Mouse (Mus musculus) hindbrain, embryonic 16.5 days (tissue): ENCODE measurements around the gene Atp5c1. TPM values are rescaled to one million over a fixed set of nuclear protein-coding genes. Genes with fewer than 3 reads are reported as not detected.
A peak's percentile ranks its signal among the peaks of the same experiment; 100 is the strongest.

ENCODE experiments used
- ATAC-seq: fragments of 200-750 bp; cut with Nextera tagmentation; 2 replicates; pipeline ENCODE4 v1.8.0; 2017; ENCODE audit warnings: moderate TSS enrichment, moderate library complexity
- H3K27ac ChIP-seq: fragments of 300-500 bp; sonication (generic); 2 replicates; pipeline ENCODE4 v1.5.1; 2014; ENCODE audit warnings: low read depth, mild to moderate bottlenecking, control low read depth, low read length, moderate library complexity
- H3K27me3 ChIP-seq: fragments of 300-500 bp; sonication (generic); replicated peaks from 2 replicates; pipeline ENCODE4 v1.6.1; 2014; ENCODE audit warnings: low read length; ENCODE audit not compliant: control insufficient read depth, insufficient read depth
- H3K36me3 ChIP-seq: fragments of 300-500 bp; sonication (generic); 2 replicates; pipeline ENCODE4 v1.6.1; 2014; ENCODE audit warnings: mild to moderate bottlenecking, low read length, moderate library complexity, mixed read lengths; ENCODE audit not compliant: control insufficient read depth, insufficient read depth
- H3K4me1 ChIP-seq: fragments of 300-500 bp; sonication (generic); 2 replicates; pipeline ENCODE4 v1.6.1; 2014; ENCODE audit warnings: low read depth, low read length; ENCODE audit not compliant: control insufficient read depth, insufficient read depth
- H3K4me2 ChIP-seq: fragments of 300-500 bp; sonication (generic); 2 replicates; pipeline ENCODE4 v1.6.1; 2014; ENCODE audit warnings: mild to moderate bottlenecking, low read length, control low read depth, moderate library complexity
- H3K4me3 ChIP-seq: fragments of 300-500 bp; sonication (generic); 2 replicates; pipeline ENCODE4 v1.5.1; 2014; ENCODE audit warnings: mild to moderate bottlenecking, low read length, control low read depth, moderate library complexity
- H3K9ac ChIP-seq: fragments of 300-500 bp; sonication (generic); 2 replicates; pipeline ENCODE4 v1.6.1; 2014; ENCODE audit warnings: low read depth, mild to moderate bottlenecking, control low read depth, low read length, moderate library complexity
- H3K9me3 ChIP-seq: fragments of 300-500 bp; sonication (generic); 2 replicates; pipeline ENCODE4 v1.6.1; 2014; ENCODE audit warnings: mild to moderate bottlenecking, low read length, moderate library complexity; ENCODE audit not compliant: control insufficient read depth
- WGBS: fragments of 180-500 bp; shearing (Covaris S2); extraction: QIAGEN DNeasy Blood & Tissue Kit; methylation state at CpG from one replicate; pipeline ENCODE4 v1.1.7; 2014; 5-methylcytosine and 5-hydroxymethylcytosine counted together
- polyA plus RNA-seq: library from polyadenylated mRNA; unstranded; fragments of >200 nt; fragmentation: Nextera tagmentation; extraction: Ambion mirVana; gene quantifications from 2 replicates; pipeline ENCODE4 v1.2.1, GENCODE M21; 2015

The Atp5c1 gene
- polyA plus RNA-seq, 1 experiment from 2014 or later: 656 TPM

DNA sequence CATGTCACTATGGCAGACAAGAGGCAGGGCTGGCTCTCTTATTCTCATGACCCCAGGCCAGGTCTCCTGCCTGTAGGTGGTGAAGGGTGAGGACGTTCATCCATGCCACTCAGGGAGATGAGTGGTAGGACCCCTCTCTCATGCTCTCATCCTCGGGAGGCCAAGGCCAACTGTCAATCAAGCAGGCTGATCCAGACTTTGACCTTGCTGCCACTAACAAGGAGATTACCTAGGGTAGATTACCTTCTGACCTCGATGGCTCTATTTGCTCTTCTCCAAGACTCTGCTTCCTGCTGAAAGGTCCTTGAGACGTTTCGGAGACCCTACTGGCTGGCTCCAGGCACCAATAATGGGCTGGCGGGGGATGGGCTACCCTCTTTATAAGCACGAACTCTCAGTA lies 5.8 kb downstream of the Atp5c1 start:
- no peaks in the 10 kb centered on the region for H3K36me3 ChIP-seq
- H3K4me3 ChIP-seq: no peak overlapping the region
- ATAC-seq: no peak
- H3K9me3 ChIP-seq: no peaks in the 10 kb centered on the region
- peaks cover 22% of the 10 kb centered on the region for H3K4me1 ChIP-seq
- H3K27ac ChIP-seq: no peak overlapping the region
- H3K9ac ChIP-seq: no peak overlapping the region
- 83% methylated on average over 7 of the region's 7 CpGs for whole genome bisulfite sequencing
- no peak overlapping the region for H3K4me2 ChIP-seq
- no peaks in the 10 kb centered on the region for H3K27me3 ChIP-seq

GRCm38 (mm10) chr2:10071751-10072150 lies 8.6 kb downstream of the Atp5c1 start:
- H3K4me1 ChIP-seq: peaks cover 2% of the 10 kb centered on the region; the same call in 1 of the 2 replicates
- no peak overlapping the region for H3K4me2 ChIP-seq
- H3K9me3 ChIP-seq: no peaks in the 10 kb centered on the region
- ATAC-seq: no peak
- H3K4me3 ChIP-seq: no peak overlapping the region
- H3K36me3 ChIP-seq: peaks cover 11% of the 10 kb centered on the region
- H3K27me3 ChIP-seq: no peaks in the 10 kb centered on the region
- H3K9ac ChIP-seq: no peak overlapping the region
- no peak overlapping the region for H3K27ac ChIP-seq
- 93% methylated on average over 7 of the region's 7 CpGs for WGBS

DNA sequence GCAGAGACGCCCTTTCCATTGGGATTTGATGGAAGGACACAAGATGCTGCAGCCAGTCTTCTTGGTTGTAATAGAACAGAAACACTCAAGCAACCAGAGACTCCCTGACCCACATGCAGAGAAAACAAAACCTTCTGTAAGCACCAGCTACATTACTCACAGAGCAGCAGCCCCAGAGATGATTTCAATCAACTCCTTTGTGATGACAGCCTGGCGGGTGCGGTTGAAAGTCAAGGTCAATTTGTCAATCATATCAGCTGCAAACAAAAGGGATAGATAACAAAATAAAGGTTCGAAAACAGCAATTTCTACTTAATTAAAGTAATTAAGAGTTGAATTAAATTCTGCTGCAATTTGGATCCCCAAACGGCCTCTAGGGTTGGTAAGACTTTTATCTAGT lies 21.5 kb downstream of the Atp5c1 start:
- H3K9ac ChIP-seq: no peak overlapping the region
- no peaks in the 10 kb centered on the region for H3K4me1 ChIP-seq
- H3K36me3 ChIP-seq: peaks cover 46% of the 10 kb centered on the region
- H3K9me3 ChIP-seq: no peaks in the 10 kb centered on the region
- H3K27me3 ChIP-seq: no peaks in the 10 kb centered on the region
- H3K4me3 ChIP-seq: no peak overlapping the region
- 85% methylated on average over 5 of the region's 5 CpGs for WGBS
- no peak overlapping the region for H3K4me2 ChIP-seq
- H3K27ac ChIP-seq: no peak overlapping the region
- ATAC-seq: no peak

DNA sequence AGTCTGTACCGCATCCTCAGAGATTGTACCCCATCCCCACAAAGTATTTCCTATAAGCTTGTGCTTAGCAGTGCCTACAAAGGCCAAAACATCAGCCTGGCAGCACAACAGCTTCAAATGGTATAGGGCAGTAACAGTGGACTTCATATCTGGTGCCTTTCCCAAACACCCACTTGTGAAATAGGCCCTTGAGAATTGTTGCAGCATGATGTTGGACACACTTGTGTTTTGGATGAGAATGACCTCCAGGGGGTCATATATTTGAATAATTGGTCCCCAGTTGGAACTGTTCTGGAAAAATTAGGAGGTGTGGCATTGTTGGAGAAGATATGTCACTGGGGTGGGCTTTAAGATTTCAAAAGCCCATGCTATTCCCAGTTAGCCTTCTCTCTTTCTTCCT lies 28.3 kb downstream of the Atp5c1 start:
- peaks cover 11% of the 10 kb centered on the region for H3K4me1 ChIP-seq
- whole genome bisulfite sequencing: 88% methylated on average over 1 of the region's 1 CpGs
- no peak overlapping the region for H3K27ac ChIP-seq
- H3K4me2 ChIP-seq: no peak overlapping the region
- no peak overlapping the region for H3K9ac ChIP-seq
- no peaks in the 10 kb centered on the region for H3K9me3 ChIP-seq
- no peak for ATAC-seq
- no peaks in the 10 kb centered on the region for H3K27me3 ChIP-seq
- no peak overlapping the region for H3K4me3 ChIP-seq
- H3K36me3 ChIP-seq: peaks cover 19% of the 10 kb centered on the region

DNA sequence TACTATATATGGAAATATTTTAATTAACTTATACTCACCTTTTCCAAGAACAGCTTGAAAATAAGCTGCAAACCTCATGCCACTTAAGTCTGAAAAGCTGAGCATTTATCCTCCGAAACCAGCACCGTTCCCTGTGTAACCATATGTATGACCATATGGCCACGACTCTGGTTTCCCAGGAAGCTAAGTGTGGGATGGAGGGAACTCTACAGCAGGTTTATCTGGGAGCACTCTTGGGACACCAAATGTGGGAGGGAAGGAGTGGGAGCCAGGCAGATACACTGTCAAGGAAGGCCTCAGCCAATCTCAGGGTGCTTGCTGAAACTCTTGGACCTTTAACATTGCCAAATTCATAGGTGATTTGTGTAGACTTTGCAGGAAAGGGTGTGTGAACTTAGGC lies 29.4 kb downstream of the Atp5c1 start:
- ATAC-seq: no peak
- 96% methylated on average over 3 of the region's 3 CpGs for WGBS

GRCm38 (mm10) chr2:10049456-10049855 lies 30.9 kb downstream of the Atp5c1 start:
- Histone ChIP-seq H3K9me3 (no peaks in the 10 kb centered on the region), H3K4me2 (peak overlapping the region; percentile 75), H3K4me1 (peaks cover 11% of the 10 kb centered on the region), H3K27ac (no peak overlapping the region), H3K4me3 (peak overlapping the region; percentile 95), H3K36me3 (no peaks in the 10 kb centered on the region), H3K27me3 (no peaks in the 10 kb centered on the region), H3K9ac (peak overlapping the region; percentile 23; the same call in 1 of the 2 replicates)
- 11% methylated on average over 10 of the region's 10 CpGs for WGBS
- ATAC-seq: no peak

More for the DNA sequence above, 29.4 kb downstream of the Atp5c1 start:
- H3K4me2 ChIP-seq: no peak overlapping the region
- H3K27me3 ChIP-seq: no peaks in the 10 kb centered on the region
- H3K4me3 ChIP-seq: no peak overlapping the region
- peaks cover 13% of the 10 kb centered on the region for H3K36me3 ChIP-seq
- H3K9me3 ChIP-seq: no peaks in the 10 kb centered on the region
- H3K9ac ChIP-seq: no peak overlapping the region
- peaks cover 11% of the 10 kb centered on the region for H3K4me1 ChIP-seq
- H3K27ac ChIP-seq: no peak overlapping the region

DNA sequence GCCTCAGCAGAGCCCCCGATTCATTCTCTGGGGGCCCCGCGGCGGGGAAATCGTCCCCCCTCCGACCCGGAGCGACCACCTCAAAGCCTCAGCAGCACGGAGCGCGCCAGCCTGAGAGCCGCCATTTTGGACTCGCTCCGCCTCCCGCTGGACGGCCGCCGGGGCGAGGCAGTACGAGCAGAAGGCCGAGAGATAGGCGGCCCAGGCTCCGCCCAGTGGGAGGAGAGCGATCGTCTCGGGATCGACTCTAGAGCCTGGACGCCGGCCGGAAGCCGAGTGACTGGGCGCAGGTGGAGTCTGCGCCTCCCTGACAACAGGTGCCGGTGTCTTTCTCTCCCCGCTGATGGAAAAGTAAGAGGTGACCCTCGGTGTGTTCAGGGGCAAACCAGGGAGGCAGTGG lies 31.8 kb downstream of the Atp5c1 start, which contains the start of gene Taf3:
Gene Taf3 (minus strand): TSS at position 136 of the 400 bp plus-strand sequence.
- peaks cover 11% of the 10 kb centered on the region for H3K4me1 ChIP-seq
- peak within 1 kb of the TSS; percentile 95 for H3K4me3 ChIP-seq
- no peaks in the 10 kb centered on the region for H3K9me3 ChIP-seq
- peak within 1 kb of the TSS; percentile 70 for H3K9ac ChIP-seq
- peak within 1 kb of the TSS; percentile 85 for H3K4me2 ChIP-seq
- under 1% methylated on average over 36 of the region's 36 CpGs for WGBS
- no peaks in the 10 kb centered on the region for H3K27me3 ChIP-seq
- peak within 1 kb of the TSS; percentile 67 for H3K27ac ChIP-seq
- ATAC-seq: peak; percentile 95
- no peaks in the 10 kb centered on the region for H3K36me3 ChIP-seq

GRCm38 (mm10) chr2:10047758-10048436 lies 32.4 kb downstream of the Atp5c1 start:
- peak overlapping the region; percentile 95 for H3K4me3 ChIP-seq
- WGBS: under 1% methylated on average over 43 of the region's 47 CpGs
- peaks cover 11% of the 10 kb centered on the region for H3K4me1 ChIP-seq
- H3K9me3 ChIP-seq: no peaks in the 10 kb centered on the region
- H3K4me2 ChIP-seq: peak overlapping the region; percentile 85
- H3K27ac ChIP-seq: peak overlapping the region; percentile 67
- ATAC-seq: peak; percentile 84
- peak overlapping the region; percentile 70 for H3K9ac ChIP-seq
- no peaks in the 10 kb centered on the region for H3K27me3 ChIP-seq
- no peaks in the 10 kb centered on the region for H3K36me3 ChIP-seq

- H3K4me2 ChIP-seq: no peak overlapping the region
- H3K4me3 ChIP-seq: no peak overlapping the region
- WGBS: 73% methylated on average over 3 of the region's 3 CpGs
- peak; percentile 78 for ATAC-seq
- H3K27ac ChIP-seq: no peak overlapping the region
- no peaks in the 10 kb centered on the region for H3K4me1 ChIP-seq
- no peaks in the 10 kb centered on the region for H3K9me3 ChIP-seq
- no peaks in the 10 kb centered on the region for H3K27me3 ChIP-seq
- H3K9ac ChIP-seq: no peak overlapping the region
- 0 out of 2 replicates have a peak, but pooled peaks cover 4% of the 10 kb centered on the region for H3K36me3 ChIP-seq
These were observed 45.3 kb downstream of the Atp5c1 start for GRCm38 (mm10) chr2:10034976-10035375.
